Comparison of ENCODE assay signal across 9 mouse cellular contexts in the genomic region with DNA sequence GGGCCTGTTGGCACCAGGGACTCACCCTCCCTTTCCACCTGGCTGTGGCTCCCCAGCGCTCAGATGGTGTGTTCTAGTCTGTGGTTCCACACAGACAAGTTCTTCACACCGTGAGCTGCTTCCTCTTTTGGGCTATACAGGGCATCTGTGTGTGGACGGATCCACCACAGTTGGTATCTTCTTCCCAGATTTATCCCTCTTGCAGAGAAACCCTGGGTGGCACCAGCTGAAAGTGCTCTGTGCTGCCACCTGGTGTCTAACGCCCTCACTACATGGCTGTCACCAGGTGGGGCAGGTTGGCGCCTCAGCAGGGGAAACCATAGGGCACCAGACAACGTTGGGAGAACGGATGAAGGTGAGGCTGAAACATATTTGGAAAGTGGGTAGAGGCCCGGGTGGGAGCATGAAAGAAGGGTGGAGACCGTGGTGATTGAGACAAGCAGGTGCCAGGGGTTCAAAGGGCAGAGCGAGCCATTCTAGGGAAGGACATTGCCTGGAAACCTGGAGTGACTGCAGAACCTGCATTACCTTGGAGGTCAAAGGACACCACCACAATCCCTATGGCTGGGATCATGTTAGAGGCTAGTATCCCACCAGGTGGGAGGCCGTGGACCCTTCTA. TPM values are rescaled to one million over a fixed set of nuclear protein-coding genes. Genes with fewer than 3 reads are reported as not detected.
DNase-seq lines count a peak whose midpoint lies in the region; ATAC-seq and TF ChIP-seq lines count a peak whose summit lies in the region.
"Had no signal": no experiment of that assay in that cellular context is flagged by ENCODE, and none has a peak within 500 bp of the region (broad histone marks: within the 10 kb centered on the region; RNA-seq: fewer than 3 reads in every experiment).

No protein-coding gene starts in this region.

- no peak overlapping the region for H3K27ac ChIP-seq in embryonic facial prominence, embryonic 11.5 days (replicated peaks; ENCODE audit: low read depth, low read length)
- H3K27ac ChIP-seq in liver, postnatal 0 days (ENCODE audit: low read depth): no peak overlapping the region
- H3K27ac ChIP-seq: heart, embryonic 15.5 days had no signal

- H3K36me3 ChIP-seq in embryonic facial prominence, embryonic 11.5 days (replicated peaks; ENCODE audit: control insufficient read depth, insufficient read depth, low read depth, low read length): no peaks in the 10 kb centered on the region
- no peaks in the 10 kb centered on the region for H3K36me3 ChIP-seq in liver, postnatal 0 days (replicated peaks; ENCODE audit: insufficient read depth, low read length)
- H3K36me3 ChIP-seq: heart, embryonic 15.5 days had no signal

- TF ChIP-seq CTCF in liver, postnatal 0 days (IDR thresholded peaks at IDR 0.05; ENCODE audit: low read depth): peak; percentile 97

- no peak overlapping the region for H3K9ac ChIP-seq in embryonic facial prominence, embryonic 11.5 days (replicated peaks; ENCODE audit: low read length)
- no peak overlapping the region for H3K9ac ChIP-seq in liver, postnatal 0 days (replicated peaks)
- H3K9ac ChIP-seq: heart, embryonic 15.5 days had no signal

- 26% methylated on average over 11 of the region's 11 CpGs for WGBS in embryonic facial prominence, embryonic 11.5 days
- 19% methylated on average over 11 of the region's 11 CpGs for WGBS in liver, postnatal 0 days (ENCODE audit: insufficient replicate concordance)

- no peaks in the 10 kb centered on the region for H3K9me3 ChIP-seq in embryonic facial prominence, embryonic 11.5 days (replicated peaks; ENCODE audit: control insufficient read depth, low read length)
- H3K9me3 ChIP-seq in liver, postnatal 0 days (ENCODE audit: low read length): no peaks in the 10 kb centered on the region
- H3K9me3 ChIP-seq: heart, embryonic 15.5 days had no signal

- H3K4me1 ChIP-seq in embryonic facial prominence, embryonic 11.5 days (ENCODE audit: control insufficient read depth, insufficient read depth, low read length): no peaks in the 10 kb centered on the region; the same call in 1 of the 2 replicates
- H3K4me1 ChIP-seq in liver, postnatal 0 days (ENCODE audit: insufficient read depth): peaks cover 4% of the 10 kb centered on the region

- no peak overlapping the region for H3K4me2 ChIP-seq in embryonic facial prominence, embryonic 11.5 days (ENCODE audit: low read depth, low read length)
- no peak overlapping the region for H3K4me2 ChIP-seq in liver, postnatal 0 days (ENCODE audit: low read depth, low read length)
- H3K4me2 ChIP-seq: heart, embryonic 15.5 days had no signal

- no peak overlapping the region for H3K4me3 ChIP-seq in embryonic facial prominence, embryonic 11.5 days (ENCODE audit: low read depth, low read length)
- H3K4me3 ChIP-seq in liver, postnatal 0 days (ENCODE audit: low read depth, low read length): no peak overlapping the region
- H3K4me3 ChIP-seq: heart, embryonic 15.5 days had no signal

- no peaks in the 10 kb centered on the region for H3K27me3 ChIP-seq in embryonic facial prominence, embryonic 11.5 days (ENCODE audit: control insufficient read depth, insufficient read depth, low read length)
- 0 out of 2 replicates have a peak, but pooled peaks cover 4% of the 10 kb centered on the region for H3K27me3 ChIP-seq in liver, postnatal 0 days (ENCODE audit: insufficient read depth, low read length)

- TF ChIP-seq EP300 in liver, postnatal 0 days (IDR thresholded peaks at IDR 0.05; ENCODE audit: low read depth): no peak

- ATAC-seq in CD4-positive, CD25-positive, alpha-beta regulatory T cell, adult 4 months: peak; percentile 81
- ATAC-seq in embryonic facial prominence, embryonic 11.5 days (replicated peaks; ENCODE audit: insufficient number of reproducible peaks, low FRiP score, low TSS enrichment, low read depth): peak; percentile 24
- ATAC-seq in liver, postnatal 0 days: peak; percentile 82

- peak; percentile 86 for DNase-seq in adrenal gland, postnatal 25 days
- peak; percentile 80 for DNase-seq in embryonic facial prominence, embryonic 11.5 days (ENCODE audit: low spot score)
- DNase-seq in heart, adult 9 months (ENCODE audit: low spot score in 2 of 2): peak; percentile 33 to 57
- DNase-seq in kidney, postnatal 36 days: peak; percentile 81 to 95
- DNase-seq in liver, postnatal 0 days: peak; percentile 88
- DNase-seq in ovary, postnatal 36 days (ENCODE audit: low spot score): peak; percentile 82
- DNase-seq in thymus, postnatal 10 days (ENCODE audit: low spot score in 2 of 2): peak; percentile 58 to 87

RNA-seq across cellular contexts. Expression of a gene that starts 12.0 kb away (rescaled TPM):
- 1 to 10 TPM in 1 of 2 experiments, under 1 TPM in 1; 0.67 to 2.8 TPM for polyA plus RNA-seq in CD4-positive, CD25-positive, alpha-beta regulatory T cell, adult 4 months (2017; shearing (Covaris generic))
- 4.5 and 5.1 TPM in 2 replicates for total RNA-seq in adrenal gland, postnatal 25 days (2021)
- polyA plus RNA-seq in embryonic facial prominence, embryonic 11.5 days (2014; fragmentation: Nextera tagmentation; extraction: Ambion mirVana): 0.60 and 0.63 TPM in 2 replicates
- polyA plus RNA-seq in liver, postnatal 0 days (2015; fragmentation: Nextera tagmentation; extraction: Ambion mirVana): 6.7 and 8.3 TPM in 2 replicates

Comparison
In these comparisons a context has a peak if more than half of its experiments do, and no peak if none do; other contexts are left out.
1. ATAC-seq: peak in every context shown above with its lines; median percentile 82 in liver, postnatal 0 days; 81 in CD4-positive, CD25-positive, alpha-beta regulatory T cell, adult 4 months; 24 in embryonic facial prominence, embryonic 11.5 days.